Mouse (Mus musculus): Measurements from ENCODE around the gene Prkar1b. TPM values are rescaled to one million over a fixed set of nuclear protein-coding genes. Genes with fewer than 3 reads are reported as not detected.

The Prkar1b gene
- polyA plus RNA-seq, 1 experiment = 1.3 TPM

GRCm38 (mm10) chr5:138971405-138971804 lies 178.4 kb downstream of the Prkar1b start:
- H3K36me3 ChIP-seq (ENCODE audit: control insufficient read depth, insufficient read depth) = peaks cover 16% of the 10 kb centered on the region
- no peak overlapping the region for H3K4me3 ChIP-seq
- H3K27me3 ChIP-seq (ENCODE audit: control insufficient read depth, insufficient read depth, insufficient read length) = no peaks in the 10 kb centered on the region
- TF ChIP-seq E2F4 (IDR thresholded peaks at IDR 0.05; ENCODE audit: insufficient read depth) = no peak
- TF ChIP-seq CEBPB (IDR thresholded peaks at IDR 0.05; ENCODE audit: insufficient read depth, poor library complexity, severe bottlenecking) = no peak
- no peak for TF ChIP-seq MYOD1 (IDR thresholded peaks at IDR 0.05; ENCODE audit: control insufficient read depth in 1 of 3, insufficient read length in 2 of 3, low read depth in 2 of 3)
- TF ChIP-seq MYOG (IDR thresholded peaks at IDR 0.05; ENCODE audit: control insufficient read depth in 1 of 3, insufficient read depth in 1 of 3, insufficient read length in 2 of 3, low read depth in 2 of 3) = no peak
- no peak for TF ChIP-seq USF1 (IDR thresholded peaks at IDR 0.05; ENCODE audit: low read depth)
- TF ChIP-seq POLR2A (IDR thresholded peaks at IDR 0.05; ENCODE audit: insufficient read length, low read depth) = no peak
- TF ChIP-seq TCF12 (IDR thresholded peaks at IDR 0.05; ENCODE audit: insufficient read depth, poor library complexity, severe bottlenecking) = no peak
- H3K4me2 ChIP-seq (ENCODE audit: low read depth) = no peak overlapping the region
- no peak overlapping the region for H3ac ChIP-seq (ENCODE audit: control insufficient read depth, insufficient read length)
- H3K79me2 ChIP-seq (ENCODE audit: control insufficient read depth, insufficient read depth) = no peaks in the 10 kb centered on the region

DNA sequence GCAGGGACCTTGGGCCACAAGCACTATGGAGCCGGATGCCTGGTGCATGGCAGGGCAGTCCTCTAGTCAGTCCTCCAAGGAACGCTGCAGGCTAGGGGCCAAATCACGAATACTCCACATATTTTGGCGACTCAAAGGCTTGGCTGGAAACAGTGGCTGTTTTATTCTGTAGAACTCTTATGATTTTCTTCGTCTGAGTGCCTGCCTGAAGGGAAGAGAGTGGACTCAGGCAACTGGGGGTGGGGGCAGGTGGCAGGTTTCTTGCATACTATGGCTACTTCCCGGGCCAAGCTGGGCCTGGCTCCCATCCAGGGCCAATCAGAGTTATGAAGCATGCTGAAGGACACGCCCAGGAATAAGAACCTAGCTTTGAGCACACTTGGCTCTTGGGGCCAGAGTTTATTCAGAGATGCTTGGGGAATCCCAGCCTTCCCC lies 179.7 kb downstream of the Prkar1b start:
- TF ChIP-seq CEBPB (IDR thresholded peaks at IDR 0.05; ENCODE audit: insufficient read depth, poor library complexity, severe bottlenecking) (no peak), REST (IDR thresholded peaks at IDR 0.05; ENCODE audit: insufficient read depth, insufficient read length) (no peak), USF1 (IDR thresholded peaks at IDR 0.05; ENCODE audit: low read depth) (no peak), POLR2AphosphoS2 (IDR thresholded peaks at IDR 0.05; ENCODE audit: insufficient read length, low read depth) (no peak), SRF (IDR thresholded peaks at IDR 0.05; ENCODE audit: control insufficient read depth, insufficient read length, low read depth) (no peak), E2F4 (IDR thresholded peaks at IDR 0.05; ENCODE audit: insufficient read depth) (no peak), MYOG (IDR thresholded peaks at IDR 0.05; ENCODE audit: control insufficient read depth in 1 of 3, insufficient read depth in 1 of 3, insufficient read length in 2 of 3, low read depth in 2 of 3) (no peak), TCF12 (IDR thresholded peaks at IDR 0.05; ENCODE audit: insufficient read depth, poor library complexity, severe bottlenecking) (no peak), POLR2A (IDR thresholded peaks at IDR 0.05; ENCODE audit: insufficient read length, low read depth) (no peak), MYOD1 (IDR thresholded peaks at IDR 0.05; ENCODE audit: control insufficient read depth in 1 of 3, insufficient read length in 2 of 3, low read depth in 2 of 3) (no peak)

More for the DNA sequence above, 179.7 kb downstream of the Prkar1b start:
- Histone ChIP-seq H3K27me3 (ENCODE audit: control insufficient read depth, insufficient read depth, insufficient read length) (no peaks in the 10 kb centered on the region), H3K4me3 (no peak overlapping the region), H3K79me2 (ENCODE audit: control insufficient read depth, insufficient read depth) (no peaks in the 10 kb centered on the region), H3ac (ENCODE audit: control insufficient read depth, insufficient read length) (no peak overlapping the region), H3K36me3 (ENCODE audit: control insufficient read depth, insufficient read depth) (peaks cover 7% of the 10 kb centered on the region), H3K4me2 (ENCODE audit: low read depth) (no peak overlapping the region)

Other genes starting within 250 kb of the Prkar1b start
- 43.7 TPM for gene Pdgfa, start 152.6 kb downstream of the Prkar1b start, polyA plus RNA-seq (2012; fragmentation: generic; extraction: Trizol)
- 26.3 TPM for gene Dnaaf5, start 222 bp upstream of the Prkar1b start, polyA plus RNA-seq (2012; fragmentation: generic; extraction: Trizol)
- 65.5 TPM for gene Sun1, start 50.6 kb upstream of the Prkar1b start, polyA plus RNA-seq (2012; fragmentation: generic; extraction: Trizol)
- gene Get4, start 102.3 kb upstream of the Prkar1b start, polyA plus RNA-seq (2012; fragmentation: generic; extraction: Trizol) = 106 TPM
- gene Adap1, start 175.6 kb upstream of the Prkar1b start, polyA plus RNA-seq (2012; fragmentation: generic; extraction: Trizol) = 0.04 TPM
- 66.0 TPM for gene Cox19, start 201.4 kb upstream of the Prkar1b start, polyA plus RNA-seq (2012; fragmentation: generic; extraction: Trizol)
- gene Cyp2w1, start 202.6 kb upstream of the Prkar1b start, polyA plus RNA-seq (2012; fragmentation: generic; extraction: Trizol) = not detected
- gene Gpr146, start 227.7 kb upstream of the Prkar1b start, polyA plus RNA-seq (2012; fragmentation: generic; extraction: Trizol) = 11.7 TPM